Mouse (Mus musculus) gastrocnemius, postnatal 10 days (tissue): ENCODE data around the gene Gpx7. TPM values are rescaled to one million over a fixed set of nuclear protein-coding genes. Genes with fewer than 3 reads are reported as not detected.

Experiments used
- DNase-seq: peaks from one replicate; pipeline ENCODE4 v3.0.0; 2021; ENCODE audit warnings: mixed read lengths
- long read RNA-seq, 2 experiments: library from polyadenylated mRNA; stranded (forward); transcript quantifications; one replicate each; pipeline ENCODE4 v2.0.0; 2021
- total RNA-seq, 2 experiments: library from RNA; stranded (reverse); gene quantifications; 2 replicates each; pipeline ENCODE4 v1.2.3; 2021

The Gpx7 gene
- total RNA-seq, result 10 to 100 TPM; 20.7 to 29.0 TPM
- long read RNA-seq, experiment 1, transcript Gpx7-201 (3 exons, 1,289 nt), result major isoform, 46 of 48 reads
- long read RNA-seq, experiment 1, partial matches to known transcripts, result 0 of 48 reads
- long read RNA-seq, experiment 1, other reads (novel, unspliced or antisense), result 2 of 48 reads
- long read RNA-seq, experiment 2, transcript Gpx7-201 (3 exons, 1,289 nt), result major isoform, 43 of 47 reads
- long read RNA-seq, experiment 2, partial matches to known transcripts, result 2 of 47 reads
- long read RNA-seq, experiment 2, other reads (novel, unspliced or antisense), result 2 of 47 reads

DNA sequence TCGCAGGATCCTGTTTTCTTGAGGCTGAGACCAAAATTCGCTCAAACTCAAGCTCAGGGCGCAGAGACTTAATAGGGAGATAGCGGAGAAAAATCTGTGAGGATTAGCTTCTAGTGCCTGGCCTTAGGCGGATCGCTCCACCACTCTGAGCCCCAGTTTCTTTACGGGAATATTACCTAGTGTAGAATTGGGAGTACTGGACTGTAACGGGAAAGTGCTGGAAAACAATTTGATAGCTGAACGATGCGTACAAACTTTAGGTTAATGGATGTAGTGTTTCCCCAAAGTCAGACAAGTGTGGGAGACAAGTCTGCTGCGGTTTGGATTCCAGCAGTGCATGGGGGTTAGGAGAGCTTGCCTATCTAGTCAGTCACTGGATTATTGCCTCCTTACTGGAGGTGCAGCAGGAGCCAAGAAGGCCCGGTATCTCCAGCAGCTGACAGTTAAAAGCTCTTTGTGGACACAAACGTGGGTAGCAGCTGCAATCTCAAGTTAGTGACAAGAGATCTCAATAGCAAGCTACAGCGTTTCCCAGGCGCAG, at the start of gene Gpx7:
TSS of gene Gpx7 (minus strand) at position 101 of the 541 bp plus-strand sequence.
- no peak for DNase-seq

DNA sequence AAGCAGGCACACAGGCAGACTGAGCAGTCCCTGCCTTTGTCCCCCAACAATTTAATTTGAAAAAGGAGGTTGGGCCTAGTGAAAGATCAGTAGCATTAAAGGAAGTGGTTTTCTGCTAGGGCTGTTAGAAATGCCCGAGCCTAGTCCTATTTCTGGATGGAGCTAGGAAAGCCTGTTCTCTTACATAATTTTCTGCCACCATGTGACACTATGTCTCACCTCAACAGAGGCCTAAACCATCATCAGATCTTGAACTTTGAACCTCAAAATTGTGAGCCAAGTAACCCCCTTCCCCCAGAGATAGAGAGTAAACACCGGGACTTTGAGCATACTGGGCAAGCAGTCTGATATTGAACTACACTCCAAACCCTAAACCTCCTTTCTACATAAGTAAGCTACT, 49.3 kb upstream of the Gpx7 start:
- no peak for DNase-seq

DNA sequence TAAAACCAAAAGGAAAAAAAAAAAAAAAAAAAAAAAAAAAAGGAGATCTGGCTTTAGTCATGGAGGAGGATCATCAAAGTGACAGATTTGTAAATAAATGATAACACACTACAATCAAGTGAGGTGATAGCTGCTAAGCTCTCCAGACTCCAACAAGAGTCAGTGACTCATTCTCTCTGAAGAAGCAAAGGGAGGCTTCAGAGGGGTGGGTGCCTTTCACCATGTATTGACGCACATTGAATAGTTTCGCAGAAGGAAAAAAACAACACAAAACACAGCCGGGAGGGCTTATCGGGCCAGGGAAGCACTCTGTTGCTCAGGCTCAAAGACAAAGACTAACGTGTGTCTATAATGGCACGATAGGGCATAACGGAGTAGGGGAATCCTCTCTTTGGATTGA, 41.3 kb upstream of the Gpx7 start:
- no peak for DNase-seq

DNA sequence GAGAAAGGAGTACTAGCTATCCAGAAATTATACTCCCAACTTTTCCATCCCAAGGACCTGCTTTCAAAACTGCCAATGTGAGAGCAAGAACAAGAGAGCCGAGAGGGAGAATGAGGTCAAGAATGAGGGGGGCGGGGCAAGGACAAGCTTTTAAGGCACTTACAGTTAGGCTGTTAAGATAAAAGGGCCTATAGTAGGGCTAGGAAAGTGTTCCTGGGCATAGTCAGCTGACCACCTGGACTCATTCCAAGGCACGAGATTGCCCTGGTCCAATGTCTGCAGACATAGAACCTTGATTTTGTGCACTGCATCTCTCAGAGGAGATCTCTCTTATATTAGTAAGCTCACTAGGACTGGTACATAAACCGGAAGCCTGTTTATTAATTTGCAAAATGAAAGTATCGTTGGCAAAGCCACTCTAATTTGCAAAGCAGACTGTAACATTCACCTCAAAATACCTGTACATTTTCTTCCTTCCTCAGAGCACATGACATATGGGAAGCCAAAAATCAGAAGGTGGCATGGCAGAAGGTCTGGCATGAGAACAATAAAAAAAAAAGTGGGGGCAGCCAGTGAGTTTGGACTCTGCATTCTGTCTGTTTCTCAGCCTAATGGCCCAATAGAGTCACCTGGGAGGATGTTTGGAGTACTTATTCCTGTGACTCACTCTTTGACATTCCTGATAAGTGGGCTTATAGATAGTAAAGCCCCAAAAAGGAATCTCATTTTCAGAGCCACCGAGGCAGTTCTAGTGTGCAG, 31.5 kb upstream of the Gpx7 start:
- DNase-seq, result no peak

DNA sequence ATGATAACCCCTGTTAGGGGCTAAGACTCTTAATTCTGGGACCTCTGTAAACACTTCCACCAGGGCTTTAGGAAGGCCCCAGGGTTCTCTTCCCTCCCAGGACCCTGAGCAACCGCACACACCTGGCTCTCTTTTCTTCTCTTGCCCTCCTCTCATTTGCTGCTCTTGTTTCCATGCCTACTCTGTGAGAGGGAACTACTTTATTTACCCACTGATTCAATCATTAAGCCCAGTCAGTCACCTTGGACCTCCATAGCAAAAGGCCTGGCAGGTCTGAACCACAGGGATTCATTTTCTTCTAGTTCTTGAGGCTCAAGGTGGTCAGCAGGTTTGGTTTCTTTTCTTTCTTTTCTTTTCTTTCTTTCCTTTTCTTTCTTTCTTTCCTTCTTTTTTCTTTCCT, 29.5 kb upstream of the Gpx7 start:
- DNase-seq, result no peak

DNA sequence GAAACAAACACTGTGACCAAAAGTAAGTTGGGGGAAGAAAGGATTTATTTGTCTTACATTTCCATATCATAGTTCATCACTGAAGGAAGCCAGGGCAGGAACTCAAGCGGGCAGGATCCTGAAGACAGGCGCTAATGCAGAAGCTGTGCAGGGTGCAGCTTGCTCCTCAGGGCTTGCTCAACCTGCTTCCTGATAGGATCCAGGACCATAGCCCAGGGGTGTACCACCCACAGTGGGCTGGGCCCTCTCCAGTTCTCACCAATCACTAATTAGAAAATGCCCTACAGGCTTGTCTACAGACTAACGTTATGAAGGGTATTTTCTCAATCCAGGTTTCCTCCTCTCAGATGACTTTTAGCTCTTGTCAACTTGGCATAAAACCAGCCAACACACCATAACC, 28.9 kb upstream of the Gpx7 start:
- DNase-seq, result no peak

DNA sequence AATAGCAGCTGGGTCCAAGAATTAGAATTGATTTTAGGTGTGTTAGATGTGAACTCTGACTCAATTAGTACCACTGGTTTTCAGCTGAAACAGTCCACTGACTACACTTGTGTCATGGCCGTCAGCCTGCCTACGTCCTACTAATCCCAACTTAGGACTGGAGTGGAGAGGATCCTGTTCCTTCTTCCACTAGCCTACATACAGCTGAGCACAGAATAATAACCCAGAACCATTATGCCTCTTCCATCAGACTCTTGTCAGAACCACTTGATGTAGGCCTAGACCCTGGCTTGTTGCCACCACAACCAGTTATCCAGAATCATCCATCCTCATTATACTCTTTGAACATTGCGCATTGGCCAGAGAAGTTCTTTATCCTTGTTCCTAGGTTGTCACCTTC, 28.0 kb upstream of the Gpx7 start:
- DNase-seq, result no peak

DNA sequence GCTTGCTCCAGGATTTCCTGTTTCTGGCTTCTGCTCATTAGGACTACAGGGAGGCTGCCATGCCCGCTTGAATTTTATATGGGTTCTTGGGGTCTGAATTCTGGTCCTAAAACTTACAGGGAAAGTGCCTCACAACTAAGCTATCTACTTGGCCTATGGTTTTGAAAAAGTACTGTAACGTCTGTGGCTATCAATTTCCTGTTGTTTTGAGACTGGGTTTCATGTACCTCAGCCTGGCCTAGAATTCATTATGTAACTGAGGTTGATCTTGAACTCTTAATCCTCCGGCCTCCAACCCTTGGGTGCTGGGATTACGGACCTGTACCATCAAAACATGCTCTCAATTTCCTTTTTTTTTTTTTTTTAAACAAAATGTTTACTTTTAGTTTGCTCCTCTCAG, 27.5 kb upstream of the Gpx7 start:
- DNase-seq, result no peak

DNA sequence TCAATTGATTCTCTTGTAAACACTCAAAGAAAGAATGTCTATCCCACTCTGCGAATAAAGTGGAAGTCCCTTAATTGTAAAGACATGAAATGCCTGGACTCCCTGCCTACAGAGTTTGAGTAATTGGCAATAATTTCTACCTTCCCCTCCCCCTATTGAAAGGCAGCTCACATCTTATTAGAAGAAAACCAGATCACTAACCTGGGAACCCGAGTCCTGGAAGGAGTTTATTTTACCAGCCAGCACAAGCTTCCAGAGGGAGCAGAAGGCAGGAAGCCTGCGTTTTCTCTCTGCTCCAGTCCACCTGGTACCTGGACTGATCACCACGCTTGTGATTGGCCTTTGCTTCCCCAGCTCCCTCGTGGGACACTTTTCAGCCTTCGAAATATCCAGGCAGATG, 26.6 kb upstream of the Gpx7 start:
- DNase-seq, result no peak

DNA sequence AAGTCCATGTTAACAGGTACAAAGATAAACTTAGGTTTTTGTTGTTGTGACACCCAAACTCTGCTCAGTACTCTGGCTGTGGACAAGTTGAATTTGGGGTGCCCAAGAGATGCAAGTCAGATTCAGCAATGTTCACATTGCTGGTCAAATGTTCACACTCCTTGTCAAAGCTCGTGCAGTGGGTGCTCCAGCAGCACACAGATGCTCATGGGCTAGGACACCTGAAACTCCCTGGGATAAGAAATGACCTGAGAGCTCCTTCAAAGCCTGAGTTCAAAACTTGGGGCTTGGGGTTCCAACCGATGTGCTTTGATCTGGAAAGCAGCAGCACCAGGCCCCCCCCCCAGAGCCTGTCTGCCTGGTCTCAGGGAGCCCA, 24.8 kb upstream of the Gpx7 start:
- DNase-seq, result no peak

DNA sequence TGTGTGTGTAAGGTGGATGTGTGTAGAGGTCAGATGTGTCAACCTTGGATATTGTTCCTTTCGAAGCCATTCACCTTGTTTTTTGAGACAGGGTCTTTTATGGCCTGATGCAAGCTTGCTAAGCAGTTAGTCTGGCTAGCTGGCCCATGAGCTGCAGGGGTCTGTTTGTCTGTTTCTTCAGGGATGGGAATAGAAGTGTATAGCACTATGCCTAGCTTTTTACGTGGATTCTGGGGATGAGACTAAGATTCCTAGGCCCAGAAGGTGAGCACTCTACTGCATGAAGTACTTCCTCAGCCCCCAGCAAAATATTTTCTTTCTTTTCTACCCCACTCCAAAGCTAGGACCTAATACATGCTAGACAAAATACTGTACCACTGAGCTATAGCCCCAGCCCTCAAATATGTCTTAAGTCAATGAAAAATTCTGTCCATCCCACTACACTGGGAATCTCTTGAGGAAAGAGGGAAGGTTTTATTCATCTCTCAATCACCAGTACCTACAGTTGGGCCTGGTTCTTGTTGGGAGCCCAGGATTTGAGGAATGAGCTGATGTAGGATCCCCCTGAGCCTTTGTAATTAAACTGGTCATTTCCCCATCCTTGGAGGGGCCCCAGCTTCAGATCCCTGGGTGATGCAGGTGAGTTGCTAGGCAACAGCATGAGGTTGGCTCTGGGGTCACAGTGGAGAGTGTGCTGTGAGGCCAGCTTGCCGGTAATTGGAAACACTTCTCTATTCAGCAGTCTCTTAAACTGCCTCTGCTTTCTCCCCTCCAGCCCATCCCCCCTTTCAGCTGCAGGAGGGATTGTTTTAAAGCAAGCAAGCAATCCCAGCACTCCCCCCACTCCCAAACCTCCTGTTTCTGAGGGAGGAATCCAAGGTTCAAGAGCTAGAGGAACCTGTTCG, 24.1 kb upstream of the Gpx7 start:
- no peak for DNase-seq

DNA sequence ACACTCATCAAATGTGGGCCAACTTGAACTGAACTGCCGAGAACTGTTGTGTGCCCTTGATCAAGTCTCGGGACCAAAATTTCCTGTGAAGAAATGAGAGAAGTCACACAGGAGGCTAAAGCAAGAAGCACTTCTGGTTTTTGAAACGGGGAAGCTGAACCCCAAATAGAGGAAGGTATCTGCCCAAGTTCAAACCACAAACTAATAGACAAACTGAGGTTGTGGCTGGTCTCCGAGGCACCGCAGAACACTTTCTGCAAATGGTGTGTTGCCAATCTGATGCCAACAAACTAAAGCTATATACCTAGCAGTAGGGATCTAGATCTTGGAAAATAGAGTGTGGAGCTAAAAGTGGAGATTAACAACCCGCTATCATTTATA, 21.6 kb upstream of the Gpx7 start:
- DNase-seq, result no peak

DNA sequence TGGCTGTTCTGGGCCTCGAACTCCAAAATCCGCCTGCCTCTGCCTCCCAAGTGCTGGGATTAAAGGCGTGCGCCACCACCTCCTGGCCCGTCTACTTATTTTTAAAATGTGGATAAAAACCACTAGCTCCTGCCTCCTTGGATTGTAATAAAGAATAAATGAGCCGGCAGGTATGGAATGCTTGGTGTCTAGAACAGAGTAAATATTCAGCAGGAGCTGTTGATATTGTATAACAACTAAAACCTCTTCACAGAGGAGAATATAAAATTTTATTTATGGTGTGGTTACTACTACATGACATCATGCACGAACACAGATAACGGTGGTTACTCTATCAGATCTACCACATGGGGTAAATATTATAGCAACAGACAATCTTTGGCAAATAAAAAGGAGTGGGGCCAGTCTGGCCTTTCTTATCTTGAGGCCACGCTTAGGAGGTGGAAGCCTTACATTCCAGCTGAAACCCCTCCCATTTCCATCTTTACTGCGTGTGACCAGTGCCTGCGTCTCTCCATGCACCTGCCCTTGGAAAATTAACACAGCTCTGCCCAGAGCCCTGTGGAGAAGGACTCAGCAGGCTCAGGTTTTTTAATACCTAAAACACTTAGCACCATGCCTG, 21.1 kb upstream of the Gpx7 start:
- DNase-seq, result no peak

DNA sequence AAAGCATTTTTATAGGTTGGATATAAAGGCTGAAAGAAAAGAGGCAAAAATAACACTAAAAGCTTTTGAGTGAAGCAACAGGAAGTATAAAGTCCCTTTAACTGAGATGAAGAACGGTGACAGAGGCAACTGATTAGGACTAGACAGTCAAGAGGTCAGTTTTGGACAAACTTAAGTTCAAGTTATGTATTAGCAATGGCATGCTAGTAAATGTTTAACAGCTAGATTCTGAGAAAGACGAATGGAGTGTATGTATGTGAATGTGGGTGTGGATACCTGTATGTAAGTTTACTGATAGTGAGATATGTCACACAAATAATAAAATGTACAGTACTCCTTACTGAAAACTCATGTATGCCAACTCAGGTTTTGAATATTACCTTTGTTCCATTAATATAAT, 17.8 kb upstream of the Gpx7 start:
- DNase-seq, result no peak

DNA sequence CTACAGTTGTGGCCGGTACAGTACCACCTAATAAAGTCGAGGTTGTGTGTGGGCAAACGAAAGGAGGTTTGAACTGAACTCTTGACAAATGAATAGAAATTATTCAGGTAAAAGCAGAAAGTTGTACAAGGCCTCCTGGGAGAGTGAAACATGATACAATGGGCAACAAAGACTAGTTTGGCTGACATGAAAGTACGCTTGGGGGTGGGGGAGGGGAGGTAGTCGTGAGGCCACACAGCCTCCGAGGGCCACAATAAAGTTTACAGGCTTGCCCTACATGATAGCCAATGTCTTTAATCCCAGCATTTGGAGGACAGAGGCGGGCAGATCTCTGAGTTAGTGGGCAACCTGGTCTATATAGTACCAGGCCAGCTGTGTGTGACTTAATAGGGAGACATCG, 860 bp upstream of the Gpx7 start:
- DNase-seq, result no peak

DNA sequence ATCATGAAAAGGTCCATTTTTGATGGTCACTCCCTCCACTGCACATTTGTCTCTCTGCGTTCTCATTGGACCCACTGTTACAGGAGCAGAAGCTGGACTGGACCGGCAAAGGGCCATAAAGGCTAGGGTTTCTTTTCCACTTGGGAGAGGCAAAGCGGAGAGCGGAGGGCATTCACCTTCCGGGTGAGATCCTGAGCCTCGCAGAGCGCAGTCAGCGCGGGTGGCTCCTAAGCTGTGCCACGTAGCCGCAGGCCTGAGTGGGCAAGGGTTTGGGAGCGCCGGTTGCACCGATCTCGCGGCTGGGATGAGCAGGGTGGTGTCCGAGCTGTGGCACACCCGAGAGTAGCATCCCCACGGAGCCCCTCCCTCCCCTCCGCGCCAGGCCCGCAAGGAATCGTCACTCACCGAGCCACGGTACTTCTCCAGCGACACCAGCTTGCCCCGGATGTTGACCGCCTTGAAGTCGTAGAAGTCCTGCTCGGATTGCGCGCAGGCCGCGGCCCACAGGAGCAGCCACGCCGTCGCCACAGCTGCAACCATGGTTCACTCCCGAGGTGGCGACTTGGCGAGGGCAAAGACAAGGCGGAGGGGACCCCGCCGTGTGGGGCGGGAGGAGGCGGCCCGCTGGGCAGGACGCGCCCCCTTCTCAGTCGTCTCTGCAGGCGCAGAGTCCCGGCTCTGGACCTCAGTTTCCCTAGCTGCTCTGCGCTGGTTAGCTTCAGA, 462 bp downstream of the Gpx7 start:
- peak; percentile 73 for DNase-seq

DNA sequence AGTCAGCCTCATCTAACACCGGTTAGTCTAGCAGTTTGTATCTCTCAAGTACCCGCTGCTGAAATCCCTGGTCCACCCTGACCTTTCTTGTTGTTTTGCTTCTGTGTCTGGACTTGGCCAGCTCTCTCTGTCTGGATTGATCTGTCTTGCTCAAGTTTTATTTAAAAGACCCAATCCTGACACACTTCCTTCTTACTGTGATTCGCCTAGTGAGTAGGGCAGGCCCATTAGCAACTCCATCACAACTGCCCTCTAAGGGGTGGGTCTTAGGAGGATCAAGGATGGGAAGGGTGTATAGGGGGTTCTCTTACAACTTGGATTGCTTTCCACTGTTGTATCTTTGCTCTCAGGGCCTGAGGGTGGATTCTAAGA, 1.0 kb downstream of the Gpx7 start:
- DNase-seq, result no peak

DNA sequence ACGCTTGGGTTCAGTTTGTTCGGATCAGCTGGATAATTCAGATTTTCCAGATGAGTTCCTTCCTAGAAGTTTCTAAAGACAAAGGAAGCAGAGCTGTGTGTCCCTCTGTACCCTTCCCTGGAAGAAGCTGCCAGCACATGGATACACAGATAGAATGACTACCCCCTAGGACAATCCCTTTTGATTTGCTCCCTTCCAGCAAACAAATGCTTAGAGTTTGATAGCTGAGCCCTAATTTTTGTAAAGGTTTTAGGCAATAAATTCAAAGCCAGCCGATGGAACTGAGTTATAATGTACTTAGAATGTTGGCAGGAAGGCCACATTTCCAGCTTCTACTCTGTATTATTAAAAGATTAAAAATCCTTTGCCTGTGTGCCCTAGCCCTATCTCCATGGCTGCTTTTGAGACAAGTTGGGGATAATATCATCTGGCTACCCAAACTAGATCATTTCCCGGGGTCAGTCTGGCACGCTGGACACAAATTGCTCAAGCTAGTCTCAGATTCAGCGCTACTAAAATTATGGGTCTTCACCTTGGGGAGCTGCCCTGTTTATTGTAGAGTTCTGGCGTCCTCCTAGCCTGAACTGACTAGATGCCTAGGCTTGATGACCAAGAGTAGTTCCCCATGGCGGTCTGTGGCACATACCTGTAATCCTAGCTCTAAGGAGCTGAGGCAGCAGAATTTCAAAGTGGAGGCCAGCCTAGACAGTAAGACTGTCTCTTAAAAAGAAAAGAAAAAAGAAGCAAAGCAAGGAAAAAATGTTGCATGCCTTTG, 2.7 kb downstream of the Gpx7 start:
- DNase-seq, result no peak

DNA sequence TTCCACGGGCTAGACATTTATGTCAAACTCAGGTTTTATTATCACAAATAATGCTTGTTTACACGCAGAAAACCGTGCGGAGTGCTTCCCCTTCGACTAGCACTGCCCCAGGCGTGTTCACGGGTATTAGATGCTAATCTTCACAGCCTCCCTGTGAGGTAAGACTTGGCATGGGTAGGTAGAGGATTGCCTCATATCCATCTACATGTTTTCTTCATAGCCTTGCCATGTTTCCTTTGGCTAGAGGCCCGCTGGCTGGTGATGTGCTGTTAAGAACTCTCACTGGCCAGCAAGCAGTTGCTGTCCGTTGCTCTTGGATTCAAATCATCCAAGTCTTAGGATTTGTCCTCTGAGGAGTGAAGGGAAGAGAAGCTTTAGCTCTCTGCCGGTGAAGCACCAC, 6.4 kb downstream of the Gpx7 start:
- DNase-seq, result no peak

DNA sequence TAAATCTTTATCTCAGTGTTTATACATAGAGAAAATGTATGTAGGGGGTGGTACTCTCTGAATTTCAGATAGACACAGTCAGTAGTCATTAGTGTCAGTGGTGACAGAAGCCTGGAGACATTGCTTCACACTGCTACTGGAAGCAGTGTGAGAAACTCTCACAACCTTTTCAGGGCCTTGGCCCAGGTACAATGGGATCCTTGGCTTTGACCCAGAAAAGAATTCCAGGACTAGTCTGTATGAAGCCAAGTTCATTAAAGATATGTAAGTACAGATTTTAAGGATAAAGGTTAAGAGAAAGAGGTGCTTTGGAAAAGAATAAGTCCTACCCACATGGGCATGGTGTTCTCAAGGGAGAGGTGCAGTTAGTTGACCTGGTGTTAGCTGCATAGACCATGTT, 12.5 kb downstream of the Gpx7 start:
- DNase-seq, result no peak

DNA sequence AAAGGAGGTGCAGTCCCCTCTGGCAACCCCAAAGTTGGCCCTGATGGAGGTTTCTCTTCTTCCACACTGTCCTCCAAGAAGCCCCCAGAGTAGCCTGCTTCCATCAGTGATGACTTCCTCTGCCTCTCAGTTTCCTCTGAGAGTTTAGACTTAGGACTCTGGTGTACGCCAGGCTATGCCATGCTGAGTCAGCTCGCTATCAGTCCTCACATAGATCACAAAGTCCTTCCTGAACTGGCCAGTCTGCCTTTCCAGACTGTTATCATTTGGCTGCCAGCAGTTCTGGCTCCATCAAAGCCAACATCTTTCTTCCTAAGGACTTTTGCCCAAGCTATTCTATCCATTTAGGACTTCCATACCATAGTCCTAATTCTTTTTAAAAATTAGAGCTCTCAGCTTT, 14.2 kb downstream of the Gpx7 start:
- DNase-seq, result no peak
